Mouse (Mus musculus) lung, embryonic 14.5 days (tissue): ENCODE measurements around the gene Arhgap42. TPM values are rescaled to one million over a fixed set of nuclear protein-coding genes. Genes with fewer than 3 reads are reported as not detected.

ENCODE experiments used
- ATAC-seq: fragments of 200-750 bp; cut with Nextera tagmentation; 2 replicates; pipeline ENCODE4 v1.8.0; 2017; ENCODE audit warnings: mild to moderate bottlenecking, moderate TSS enrichment, moderate library complexity; ENCODE audit not compliant: insufficient read depth
- DNase-seq: peaks from one replicate; pipeline ENCODE4 v3.0.0-alpha.2; 2015
- H3K27ac ChIP-seq: fragments of 300-500 bp; sonication (generic); 2 replicates; pipeline ENCODE4 v1.5.1; 2014; ENCODE audit warnings: low read depth, mild to moderate bottlenecking, moderate library complexity
- H3K27me3 ChIP-seq: fragments of 300-500 bp; sonication (generic); 2 replicates; pipeline ENCODE4 v1.6.1; 2014; ENCODE audit warnings: low read length, control low read depth; ENCODE audit not compliant: insufficient read depth
- H3K36me3 ChIP-seq: fragments of 300-500 bp; sonication (generic); 2 replicates; pipeline ENCODE4 v1.6.1; 2014; ENCODE audit warnings: control low read depth; ENCODE audit not compliant: insufficient read depth
- H3K4me1 ChIP-seq: fragments of 300-500 bp; sonication (generic); 2 replicates; pipeline ENCODE4 v1.6.1; 2014; ENCODE audit warnings: antibody characterized with exemption, control low read depth; ENCODE audit not compliant: insufficient read depth
- H3K4me2 ChIP-seq: fragments of 300-500 bp; sonication (generic); 2 replicates; pipeline ENCODE4 v1.6.1; 2014; ENCODE audit warnings: mild to moderate bottlenecking
- H3K4me3 ChIP-seq: fragments of 300-500 bp; sonication (generic); 2 replicates; pipeline ENCODE4 v1.5.1; 2014; ENCODE audit warnings: low read depth, low read length
- H3K9ac ChIP-seq: fragments of 300-500 bp; sonication (generic); 2 replicates; pipeline ENCODE4 v1.6.1; 2014
- H3K9me3 ChIP-seq: fragments of 300-500 bp; sonication (generic); 2 replicates; pipeline ENCODE4 v1.6.1; 2016; ENCODE audit warnings: low read depth, low read length, control low read depth
- CTCF ChIP-seq: IDR thresholded peaks from 2 replicates; pipeline ENCODE4 v1.5.1; 2016; ENCODE audit warnings: antibody characterized with exemption, low read depth
- WGBS: fragments of 180-500 bp; shearing (Covaris S2); extraction: QIAGEN DNeasy Blood & Tissue Kit; methylation state at CpG from one replicate; pipeline ENCODE4 v1.1.7; 2014; 5-methylcytosine and 5-hydroxymethylcytosine counted together
- polyA plus RNA-seq: library from polyadenylated mRNA; unstranded; fragments of >200 nt; fragmentation: Nextera tagmentation; extraction: Ambion mirVana; gene quantifications from 2 replicates; pipeline ENCODE4 v1.2.1, GENCODE M21; 2014

Gene Arhgap42
- polyA plus RNA-seq, 1 experiment from 2014 or later, result 45.8 TPM

- Histone ChIP-seq H3K27ac (no peak overlapping the region), H3K27me3 (no peaks in the 10 kb centered on the region), H3K9me3 (no peaks in the 10 kb centered on the region), H3K4me2 (no peak overlapping the region), H3K4me3 (no peak overlapping the region), H3K4me1 (no peaks in the 10 kb centered on the region), H3K36me3 (no peaks in the 10 kb centered on the region), H3K9ac (no peak overlapping the region)
- ATAC-seq, result no peak
- 50% methylated on average over 1 of the region's 1 CpGs for WGBS
- no peak for DNase-seq
- TF ChIP-seq CTCF, result no peak
These were observed 15.9 kb upstream of the Arhgap42 start for GRCm38 (mm10) chr9:9254764-9255163.

- Histone ChIP-seq H3K27me3 (no peaks in the 10 kb centered on the region), H3K9me3 (no peaks in the 10 kb centered on the region), H3K9ac (no peak overlapping the region), H3K36me3 (no peaks in the 10 kb centered on the region), H3K4me2 (no peak overlapping the region), H3K4me1 (no peaks in the 10 kb centered on the region), H3K27ac (no peak overlapping the region), H3K4me3 (no peak overlapping the region)
- no peak for TF ChIP-seq CTCF
- ATAC-seq (no peak), DNase-seq (no peak)
- 35% methylated on average over 2 of the region's 2 CpGs for WGBS
These were observed 9.6 kb upstream of the Arhgap42 start for GRCm38 (mm10) chr9:9248529-9248928.

- no peaks in the 10 kb centered on the region for H3K9me3 ChIP-seq
- DNase-seq, result no peak
- TF ChIP-seq CTCF, result no peak
- no peaks in the 10 kb centered on the region for H3K27me3 ChIP-seq
- H3K27ac ChIP-seq, result no peak overlapping the region
- H3K4me2 ChIP-seq, result no peak overlapping the region
- H3K4me3 ChIP-seq, result no peak overlapping the region
- no peak overlapping the region for H3K9ac ChIP-seq
- H3K4me1 ChIP-seq, result no peaks in the 10 kb centered on the region
- ATAC-seq, result no peak
- no peaks in the 10 kb centered on the region for H3K36me3 ChIP-seq
These were observed 7.1 kb upstream of the Arhgap42 start for GRCm38 (mm10) chr9:9245994-9246393.

- DNase-seq (no peak), ATAC-seq (no peak)
- no peaks in the 10 kb centered on the region for H3K27me3 ChIP-seq
- no peaks in the 10 kb centered on the region for H3K36me3 ChIP-seq
- H3K27ac ChIP-seq, result no peak overlapping the region
- H3K4me2 ChIP-seq, result no peak overlapping the region
- no peaks in the 10 kb centered on the region for H3K9me3 ChIP-seq
- H3K9ac ChIP-seq, result no peak overlapping the region
- TF ChIP-seq CTCF, result no peak
- H3K4me1 ChIP-seq, result no peaks in the 10 kb centered on the region
- no peak overlapping the region for H3K4me3 ChIP-seq
- WGBS, result 52% methylated on average over 4 of the region's 4 CpGs
These were observed 4.9 kb upstream of the Arhgap42 start for GRCm38 (mm10) chr9:9243834-9244233.

- H3K27ac ChIP-seq, result no peak overlapping the region
- ATAC-seq (no peak), DNase-seq (no peak)
- H3K4me1 ChIP-seq, result peaks cover 5% of the 10 kb centered on the region
- no peaks in the 10 kb centered on the region for H3K36me3 ChIP-seq
- TF ChIP-seq CTCF, result no peak
- H3K27me3 ChIP-seq, result no peaks in the 10 kb centered on the region
- WGBS, result 78% methylated on average over 7 of the region's 7 CpGs
- no peaks in the 10 kb centered on the region for H3K9me3 ChIP-seq
- no peak overlapping the region for H3K4me3 ChIP-seq
- no peak overlapping the region for H3K9ac ChIP-seq
- H3K4me2 ChIP-seq, result no peak overlapping the region
These were observed 2.4 kb upstream of the Arhgap42 start for GRCm38 (mm10) chr9:9241202-9241795.

- Histone ChIP-seq H3K27ac (no peak overlapping the region), H3K4me1 (peaks cover 5% of the 10 kb centered on the region), H3K9me3 (no peaks in the 10 kb centered on the region), H3K36me3 (no peaks in the 10 kb centered on the region), H3K4me3 (peak overlapping the region; percentile 79), H3K9ac (peak overlapping the region; percentile 95), H3K4me2 (peak overlapping the region; percentile 71), H3K27me3 (no peaks in the 10 kb centered on the region)
- ATAC-seq, result no peak
- no peak for DNase-seq
- WGBS, result 28% methylated on average over 5 of the region's 5 CpGs
- no peak for TF ChIP-seq CTCF
These were observed 1.4 kb downstream of the Arhgap42 start for GRCm38 (mm10) chr9:9237511-9237910.

- no peak overlapping the region for H3K27ac ChIP-seq
- H3K27me3 ChIP-seq, result no peaks in the 10 kb centered on the region
- no peaks in the 10 kb centered on the region for H3K9me3 ChIP-seq
- no peak overlapping the region for H3K4me2 ChIP-seq
- no peak overlapping the region for H3K4me3 ChIP-seq
- WGBS, result 69% methylated on average over 3 of the region's 3 CpGs
- ATAC-seq (no peak), DNase-seq (no peak)
- no peak for TF ChIP-seq CTCF
- H3K9ac ChIP-seq, result no peak overlapping the region
- H3K4me1 ChIP-seq, result 0 out of 2 replicates have a peak, but pooled peaks cover 4% of the 10 kb centered on the region
- H3K36me3 ChIP-seq, result no peaks in the 10 kb centered on the region
These were observed 9.2 kb downstream of the Arhgap42 start for GRCm38 (mm10) chr9:9229662-9230061.
